Mouse (Mus musculus): Measurements from ENCODE around the gene Ofcc1. TPM values are rescaled to one million over a fixed set of nuclear protein-coding genes. Genes with fewer than 3 reads are reported as not detected.

Ofcc1 gene
- polyA plus RNA-seq, 1 experiment from 2014 or later = not detected

- Histone ChIP-seq H3K4me1 (ENCODE audit: control insufficient read depth, insufficient read depth, low read length) (no peaks in the 10 kb centered on the region), H3K27me3 (ENCODE audit: control insufficient read depth, insufficient read depth, low read length) (no peaks in the 10 kb centered on the region), H3K4me3 (ENCODE audit: low read depth, low read length) (no peak overlapping the region), H3K27ac (ENCODE audit: low read depth, low read length) (no peak overlapping the region), H3K9ac (ENCODE audit: low read length) (no peak overlapping the region), H3K36me3 (ENCODE audit: control insufficient read depth, insufficient read depth, low read length) (no peaks in the 10 kb centered on the region), H3K4me2 (ENCODE audit: low read depth) (no peak overlapping the region), H3K9me3 (ENCODE audit: control insufficient read depth, low read length) (no peaks in the 10 kb centered on the region)
- WGBS = 93% methylated on average over 4 of the region's 4 CpGs
- DNase-seq (ENCODE audit: low spot score) (no peak), ATAC-seq (ENCODE audit: insufficient read depth, low FRiP score, low TSS enrichment) (no peak)
Measured at GRCm38 (mm10) chr13:40171775-40172174, 189.5 kb downstream of the Ofcc1 start.

- no peaks in the 10 kb centered on the region for H3K4me1 ChIP-seq (ENCODE audit: control insufficient read depth, insufficient read depth, low read length)
- H3K27ac ChIP-seq (ENCODE audit: low read depth, low read length) = no peak overlapping the region
- no peaks in the 10 kb centered on the region for H3K36me3 ChIP-seq (ENCODE audit: control insufficient read depth, insufficient read depth, low read length)
- DNase-seq (ENCODE audit: low spot score) = peak; percentile 21
- no peaks in the 10 kb centered on the region for H3K27me3 ChIP-seq (ENCODE audit: control insufficient read depth, insufficient read depth, low read length)
- H3K4me3 ChIP-seq (ENCODE audit: low read depth, low read length) = no peak overlapping the region
- WGBS = 59% methylated on average over 7 of the region's 7 CpGs
- no peak for ATAC-seq (ENCODE audit: insufficient read depth, low FRiP score, low TSS enrichment)
- H3K4me2 ChIP-seq (ENCODE audit: low read depth) = no peak overlapping the region
- H3K9ac ChIP-seq (ENCODE audit: low read length) = no peak overlapping the region
- H3K9me3 ChIP-seq (ENCODE audit: control insufficient read depth, low read length) = no peaks in the 10 kb centered on the region
Measured at GRCm38 (mm10) chr13:40167871-40168270, 193.4 kb downstream of the Ofcc1 start.

GRCm38 (mm10) chr13:40155466-40155865 lies 205.8 kb downstream of the Ofcc1 start:
- no peaks in the 10 kb centered on the region for H3K4me1 ChIP-seq (ENCODE audit: control insufficient read depth, insufficient read depth, low read length)
- H3K9ac ChIP-seq (ENCODE audit: low read length) = no peak overlapping the region
- ATAC-seq (ENCODE audit: insufficient read depth, low FRiP score, low TSS enrichment) = no peak
- no peak overlapping the region for H3K27ac ChIP-seq (ENCODE audit: low read depth, low read length)
- no peaks in the 10 kb centered on the region for H3K9me3 ChIP-seq (ENCODE audit: control insufficient read depth, low read length)
- WGBS = 66% methylated on average over 3 of the region's 3 CpGs
- H3K36me3 ChIP-seq (ENCODE audit: control insufficient read depth, insufficient read depth, low read length) = no peaks in the 10 kb centered on the region
- H3K4me3 ChIP-seq (ENCODE audit: low read depth, low read length) = no peak overlapping the region
- no peak overlapping the region for H3K4me2 ChIP-seq (ENCODE audit: low read depth)
- DNase-seq (ENCODE audit: low spot score) = no peak
- H3K27me3 ChIP-seq (ENCODE audit: control insufficient read depth, insufficient read depth, low read length) = no peaks in the 10 kb centered on the region

- Histone ChIP-seq H3K9me3 (ENCODE audit: control insufficient read depth, low read length) (no peaks in the 10 kb centered on the region), H3K4me3 (ENCODE audit: low read depth, low read length) (no peak overlapping the region), H3K4me2 (ENCODE audit: low read depth) (no peak overlapping the region), H3K27ac (ENCODE audit: low read depth, low read length) (no peak overlapping the region), H3K4me1 (ENCODE audit: control insufficient read depth, insufficient read depth, low read length) (no peaks in the 10 kb centered on the region), H3K36me3 (ENCODE audit: control insufficient read depth, insufficient read depth, low read length) (no peaks in the 10 kb centered on the region), H3K27me3 (ENCODE audit: control insufficient read depth, insufficient read depth, low read length) (no peaks in the 10 kb centered on the region), H3K9ac (ENCODE audit: low read length) (no peak overlapping the region)
- WGBS = 89% methylated on average over 4 of the region's 4 CpGs
- DNase-seq (ENCODE audit: low spot score) = no peak
- ATAC-seq (ENCODE audit: insufficient read depth, low FRiP score, low TSS enrichment) = no peak
Measured at GRCm38 (mm10) chr13:40139906-40140305, 221.3 kb downstream of the Ofcc1 start.

- Histone ChIP-seq H3K9me3 (ENCODE audit: control insufficient read depth, low read length) (no peaks in the 10 kb centered on the region), H3K4me2 (ENCODE audit: low read depth) (no peak overlapping the region), H3K36me3 (ENCODE audit: control insufficient read depth, insufficient read depth, low read length) (no peaks in the 10 kb centered on the region), H3K27me3 (ENCODE audit: control insufficient read depth, insufficient read depth, low read length) (no peaks in the 10 kb centered on the region), H3K27ac (ENCODE audit: low read depth, low read length) (no peak overlapping the region), H3K9ac (ENCODE audit: low read length) (no peak overlapping the region), H3K4me1 (ENCODE audit: control insufficient read depth, insufficient read depth, low read length) (no peaks in the 10 kb centered on the region), H3K4me3 (ENCODE audit: low read depth, low read length) (no peak overlapping the region)
- no peak for DNase-seq (ENCODE audit: low spot score)
- ATAC-seq (ENCODE audit: insufficient read depth, low FRiP score, low TSS enrichment) = no peak
- 36% methylated on average over 3 of the region's 3 CpGs for WGBS
Measured at GRCm38 (mm10) chr13:40136096-40136495, 225.2 kb downstream of the Ofcc1 start.

GRCm38 (mm10) chr13:40135670-40136069 lies 225.6 kb downstream of the Ofcc1 start:
- DNase-seq (ENCODE audit: low spot score) = no peak
- Histone ChIP-seq H3K4me3 (ENCODE audit: low read depth, low read length) (no peak overlapping the region), H3K27ac (ENCODE audit: low read depth, low read length) (no peak overlapping the region), H3K27me3 (ENCODE audit: control insufficient read depth, insufficient read depth, low read length) (no peaks in the 10 kb centered on the region), H3K4me2 (ENCODE audit: low read depth) (no peak overlapping the region), H3K9me3 (ENCODE audit: control insufficient read depth, low read length) (no peaks in the 10 kb centered on the region), H3K9ac (ENCODE audit: low read length) (no peak overlapping the region), H3K36me3 (ENCODE audit: control insufficient read depth, insufficient read depth, low read length) (no peaks in the 10 kb centered on the region), H3K4me1 (ENCODE audit: control insufficient read depth, insufficient read depth, low read length) (no peaks in the 10 kb centered on the region)
- WGBS = 54% methylated on average over 12 of the region's 12 CpGs
- no peak for ATAC-seq (ENCODE audit: insufficient read depth, low FRiP score, low TSS enrichment)

GRCm38 (mm10) chr13:40123868-40124267 lies 237.4 kb downstream of the Ofcc1 start:
- ATAC-seq (ENCODE audit: insufficient read depth, low FRiP score, low TSS enrichment) (no peak), DNase-seq (ENCODE audit: low spot score) (no peak)
- H3K4me1 ChIP-seq (ENCODE audit: control insufficient read depth, insufficient read depth, low read length) = no peaks in the 10 kb centered on the region
- no peaks in the 10 kb centered on the region; the same call in 1 of the 2 replicates for H3K9me3 ChIP-seq (ENCODE audit: control insufficient read depth, low read length)
- no peak overlapping the region for H3K27ac ChIP-seq (ENCODE audit: low read depth, low read length)
- H3K4me3 ChIP-seq (ENCODE audit: low read depth, low read length) = no peak overlapping the region
- no peak overlapping the region for H3K4me2 ChIP-seq (ENCODE audit: low read depth)
- H3K9ac ChIP-seq (ENCODE audit: low read length) = no peak overlapping the region
- WGBS = 80% methylated on average over 2 of the region's 2 CpGs
- no peaks in the 10 kb centered on the region for H3K36me3 ChIP-seq (ENCODE audit: control insufficient read depth, insufficient read depth, low read length)
- H3K27me3 ChIP-seq (ENCODE audit: control insufficient read depth, insufficient read depth, low read length) = no peaks in the 10 kb centered on the region

- no peak for ATAC-seq (ENCODE audit: insufficient read depth, low FRiP score, low TSS enrichment)
- DNase-seq (ENCODE audit: low spot score) = no peak
- Histone ChIP-seq H3K9ac (ENCODE audit: low read length) (no peak overlapping the region), H3K4me2 (ENCODE audit: low read depth) (no peak overlapping the region), H3K4me1 (ENCODE audit: control insufficient read depth, insufficient read depth, low read length) (no peaks in the 10 kb centered on the region), H3K27ac (ENCODE audit: low read depth, low read length) (no peak overlapping the region), H3K9me3 (ENCODE audit: control insufficient read depth, low read length) (no peaks in the 10 kb centered on the region), H3K27me3 (ENCODE audit: control insufficient read depth, insufficient read depth, low read length) (no peaks in the 10 kb centered on the region), H3K4me3 (ENCODE audit: low read depth, low read length) (no peak overlapping the region), H3K36me3 (ENCODE audit: control insufficient read depth, insufficient read depth, low read length) (no peaks in the 10 kb centered on the region)
- WGBS = 64% methylated on average over 2 of the region's 2 CpGs
Measured at GRCm38 (mm10) chr13:40112336-40112735, 248.9 kb downstream of the Ofcc1 start.

- ATAC-seq (ENCODE audit: insufficient read depth, low FRiP score, low TSS enrichment) (no peak), DNase-seq (ENCODE audit: low spot score) (no peak)
- WGBS = 88% methylated on average over 4 of the region's 4 CpGs
- no peaks in the 10 kb centered on the region for H3K36me3 ChIP-seq (ENCODE audit: control insufficient read depth, insufficient read depth, low read length)
- H3K9ac ChIP-seq (ENCODE audit: low read length) = no peak overlapping the region
- no peak overlapping the region for H3K4me2 ChIP-seq (ENCODE audit: low read depth)
- no peak overlapping the region for H3K4me3 ChIP-seq (ENCODE audit: low read depth, low read length)
- H3K9me3 ChIP-seq (ENCODE audit: control insufficient read depth, low read length) = no peaks in the 10 kb centered on the region
- no peaks in the 10 kb centered on the region for H3K4me1 ChIP-seq (ENCODE audit: control insufficient read depth, insufficient read depth, low read length)
- no peak overlapping the region for H3K27ac ChIP-seq (ENCODE audit: low read depth, low read length)
- H3K27me3 ChIP-seq (ENCODE audit: control insufficient read depth, insufficient read depth, low read length) = no peaks in the 10 kb centered on the region
Measured at GRCm38 (mm10) chr13:40076236-40076635, 285.0 kb downstream of the Ofcc1 start.

Measured in neural tube, embryonic 11.5 days (tissue).